Mouse (Mus musculus) limb, embryonic 12.5 days (tissue): ENCODE data around the gene Slco4a1. TPM values are rescaled to one million over a fixed set of nuclear protein-coding genes. Genes with fewer than 3 reads are reported as not detected.
A peak's percentile ranks its signal among the peaks of the same experiment; 100 is the strongest.

Experiments
- ATAC-seq: fragments of 200-750 bp; cut with Nextera tagmentation; 2 replicates; pipeline ENCODE4 v1.8.0; 2017; ENCODE audit warnings: low read depth, moderate TSS enrichment; ENCODE audit not compliant: insufficient number of reproducible peaks, insufficient read depth, low FRiP score, low TSS enrichment
- H3K27ac ChIP-seq: fragments of 300-500 bp; sonication (generic); 2 replicates; pipeline ENCODE4 v1.5.1; 2016; ENCODE audit warnings: mild to moderate bottlenecking, moderate library complexity
- H3K27me3 ChIP-seq: fragments of 300-500 bp; sonication (generic); 2 replicates; pipeline ENCODE4 v1.6.1; 2016; ENCODE audit warnings: mild to moderate bottlenecking, moderate library complexity
- H3K36me3 ChIP-seq: fragments of 300-500 bp; sonication (generic); 2 replicates; pipeline ENCODE4 v1.6.1; 2016; ENCODE audit warnings: mild to moderate bottlenecking, moderate library complexity
- H3K4me1 ChIP-seq: fragments of 300-500 bp; sonication (generic); replicated peaks from 2 replicates; pipeline ENCODE4 v1.6.1; 2016
- H3K4me2 ChIP-seq: fragments of 300-500 bp; sonication (generic); 2 replicates; pipeline ENCODE4 v1.6.1; 2016; ENCODE audit warnings: mild to moderate bottlenecking, moderate library complexity
- H3K4me3 ChIP-seq: fragments of 300-500 bp; sonication (generic); replicated peaks from 2 replicates; pipeline ENCODE4 v1.5.1; 2016; ENCODE audit warnings: mild to moderate bottlenecking
- H3K9ac ChIP-seq: fragments of 300-500 bp; sonication (generic); replicated peaks from 2 replicates; pipeline ENCODE4 v1.6.1; 2016; ENCODE audit warnings: mild to moderate bottlenecking, moderate library complexity
- H3K9me3 ChIP-seq: fragments of 300-500 bp; sonication (generic); 2 replicates; pipeline ENCODE4 v1.6.1; 2016; ENCODE audit warnings: mild to moderate bottlenecking, moderate library complexity
- WGBS: fragments of 180-500 bp; shearing (Covaris S2); methylation state at CpG from one replicate; pipeline ENCODE4 v1.1.7; 2016; 5-methylcytosine and 5-hydroxymethylcytosine counted together
- polyA plus RNA-seq: library from polyadenylated mRNA; unstranded; fragments of >200 nt; fragmentation: Nextera tagmentation; extraction: Ambion mirVana; gene quantifications from 2 replicates; pipeline ENCODE4 v1.2.1, GENCODE M21; 2016

Slco4a1 gene
- polyA plus RNA-seq, 1 experiment from 2014 or later: 0.43 TPM

GRCm38 (mm10) chr2:180508455-180509115 is 52.5 kb downstream of the Slco4a1 start:
- Histone ChIP-seq H3K9me3 (no peaks in the 10 kb centered on the region), H3K4me1 (peaks cover 38% of the 10 kb centered on the region), H3K27ac (no peak overlapping the region), H3K9ac (no peak overlapping the region), H3K4me2 (no peak overlapping the region), H3K27me3 (peaks cover 12% of the 10 kb centered on the region), H3K4me3 (no peak overlapping the region), H3K36me3 (no peaks in the 10 kb centered on the region)
- ATAC-seq: no peak
- WGBS: 79% methylated on average over 14 of the region's 14 CpGs

GRCm38 (mm10) chr2:180510867-180511266 is 54.8 kb downstream of the Slco4a1 start:
- Histone ChIP-seq H3K27me3 (peaks cover 8% of the 10 kb centered on the region; the same call in 1 of the 2 replicates), H3K4me3 (no peak overlapping the region), H3K36me3 (no peaks in the 10 kb centered on the region), H3K27ac (no peak overlapping the region), H3K9me3 (no peaks in the 10 kb centered on the region), H3K4me1 (peaks cover 44% of the 10 kb centered on the region), H3K9ac (no peak overlapping the region), H3K4me2 (no peak overlapping the region)
- 31% methylated on average over 5 of the region's 5 CpGs for WGBS
- no peak for ATAC-seq

GRCm38 (mm10) chr2:180511875-180512661 is 56.0 kb downstream of the Slco4a1 start:
- no peak overlapping the region for H3K4me2 ChIP-seq
- H3K9me3 ChIP-seq: no peaks in the 10 kb centered on the region
- no peak overlapping the region for H3K4me3 ChIP-seq
- ATAC-seq: 0 out of 2 replicates have a peak, but pooled peaks have one; percentile 11
- peaks cover 9% of the 10 kb centered on the region; the same call in 1 of the 2 replicates for H3K27me3 ChIP-seq
- WGBS: 15% methylated on average over 13 of the region's 13 CpGs
- H3K4me1 ChIP-seq: peaks cover 41% of the 10 kb centered on the region
- no peak overlapping the region for H3K27ac ChIP-seq
- no peak overlapping the region for H3K9ac ChIP-seq
- H3K36me3 ChIP-seq: no peaks in the 10 kb centered on the region

GRCm38 (mm10) chr2:180513019-180513418 is 57.0 kb downstream of the Slco4a1 start:
- Histone ChIP-seq H3K4me3 (no peak overlapping the region), H3K9ac (no peak overlapping the region), H3K27me3 (peaks cover 9% of the 10 kb centered on the region; the same call in 1 of the 2 replicates), H3K9me3 (no peaks in the 10 kb centered on the region), H3K36me3 (no peaks in the 10 kb centered on the region), H3K27ac (no peak overlapping the region), H3K4me1 (peaks cover 41% of the 10 kb centered on the region), H3K4me2 (no peak overlapping the region)
- no peak for ATAC-seq
- 77% methylated on average over 3 of the region's 3 CpGs for WGBS

GRCm38 (mm10) chr2:180513835-180514234 is 57.8 kb downstream of the Slco4a1 start:
- H3K27ac ChIP-seq: no peak overlapping the region
- no peak overlapping the region for H3K4me2 ChIP-seq
- no peak overlapping the region for H3K9ac ChIP-seq
- no peaks in the 10 kb centered on the region for H3K36me3 ChIP-seq
- no peaks in the 10 kb centered on the region for H3K9me3 ChIP-seq
- 29% methylated on average over 4 of the region's 4 CpGs for WGBS
- peaks cover 9% of the 10 kb centered on the region; the same call in 1 of the 2 replicates for H3K27me3 ChIP-seq
- H3K4me3 ChIP-seq: no peak overlapping the region
- ATAC-seq: no peak
- peaks cover 41% of the 10 kb centered on the region for H3K4me1 ChIP-seq

GRCm38 (mm10) chr2:180521437-180522221 is 65.6 kb downstream of the Slco4a1 start:
- H3K4me3 ChIP-seq: no peak overlapping the region
- no peak overlapping the region for H3K4me2 ChIP-seq
- H3K27ac ChIP-seq: no peak overlapping the region
- no peaks in the 10 kb centered on the region for H3K36me3 ChIP-seq
- no peak overlapping the region for H3K9ac ChIP-seq
- 83% methylated on average over 5 of the region's 5 CpGs for WGBS
- no peaks in the 10 kb centered on the region for H3K4me1 ChIP-seq
- no peaks in the 10 kb centered on the region for H3K9me3 ChIP-seq
- H3K27me3 ChIP-seq: peaks cover 22% of the 10 kb centered on the region
- no peak for ATAC-seq

- Histone ChIP-seq H3K4me2 (no peak overlapping the region), H3K36me3 (no peaks in the 10 kb centered on the region), H3K4me1 (no peaks in the 10 kb centered on the region), H3K9me3 (no peaks in the 10 kb centered on the region), H3K9ac (no peak overlapping the region), H3K4me3 (no peak overlapping the region), H3K27me3 (peaks cover 34% of the 10 kb centered on the region), H3K27ac (no peak overlapping the region)
- 54% methylated on average over 4 of the region's 4 CpGs for WGBS
- ATAC-seq: no peak
These were observed 66.8 kb downstream of the Slco4a1 start for GRCm38 (mm10) chr2:180522825-180523224.

Other genes with a start within 250 kb of the Slco4a1 start
- 20.9 and 22.3 TPM in 2 replicates for gene Lama5, start 230.4 kb upstream of the Slco4a1 start, polyA plus RNA-seq
- gene Rps21, start 198.9 kb upstream of the Slco4a1 start, polyA plus RNA-seq: 608 and 631 TPM in 2 replicates
- gene Cables2, start 182.7 kb upstream of the Slco4a1 start, polyA plus RNA-seq: 20.7 and 23.7 TPM in 2 replicates
- 0.52 and 0.56 TPM in 2 replicates for gene Rbbp8nl, start 166.4 kb upstream of the Slco4a1 start, polyA plus RNA-seq
- gene Gata5, start 121.5 kb upstream of the Slco4a1 start, polyA plus RNA-seq: 0.14 TPM in 1 of 2 replicates, not detected in the other
- gene Ntsr1, start 43.7 kb downstream of the Slco4a1 start, polyA plus RNA-seq: 0.08 TPM in 1 of 2 replicates, not detected in the other
- 39.8 and 44.3 TPM in 2 replicates for gene Mrgbp, start 125.1 kb downstream of the Slco4a1 start, polyA plus RNA-seq
- 93.0 and 96.7 TPM in 2 replicates for gene Ogfr, start 133.0 kb downstream of the Slco4a1 start, polyA plus RNA-seq
- gene Col9a3, start 141.5 kb downstream of the Slco4a1 start, polyA plus RNA-seq: 196 and 224 TPM in 2 replicates
- 0.30 and 0.47 TPM in 2 replicates for gene Tcfl5, start 186.5 kb downstream of the Slco4a1 start, polyA plus RNA-seq